Mouse (Mus musculus): ENCODE measurements around the gene Ston1.

Gene Ston1

GRCm38 (mm10) chr17:88597222-88598055, at the start of gene Ston1:
Gene Ston1, plus strand, starts transcription at chr17:88597684.
- DNase-seq: peak; percentile 35 to 75

- no peak for DNase-seq
Measured at GRCm38 (mm10) chr17:88549411-88550191, 47.9 kb upstream of the Ston1 start.

- no peak for DNase-seq
Measured at GRCm38 (mm10) chr17:88550351-88550750, 47.1 kb upstream of the Ston1 start.

GRCm38 (mm10) chr17:88550981-88551940, 46.2 kb upstream of the Ston1 start:
- no peak for DNase-seq

GRCm38 (mm10) chr17:88552556-88552955, 44.9 kb upstream of the Ston1 start:
- DNase-seq: no peak

GRCm38 (mm10) chr17:88553001-88553449, 44.5 kb upstream of the Ston1 start:
- no peak for DNase-seq

GRCm38 (mm10) chr17:88553473-88554087, 43.9 kb upstream of the Ston1 start:
- DNase-seq: no peak

GRCm38 (mm10) chr17:88556176-88556575, 41.3 kb upstream of the Ston1 start:
- no peak for DNase-seq

GRCm38 (mm10) chr17:88556688-88557087, 40.8 kb upstream of the Ston1 start:
- DNase-seq: no peak

- peak; percentile 75 to 89 for DNase-seq
Measured at GRCm38 (mm10) chr17:88558168-88558842, 39.2 kb upstream of the Ston1 start.

GRCm38 (mm10) chr17:88563611-88564010, 33.9 kb upstream of the Ston1 start:
- no peak for DNase-seq

- no peak for DNase-seq
Measured at GRCm38 (mm10) chr17:88569807-88570540, 27.5 kb upstream of the Ston1 start.

GRCm38 (mm10) chr17:88570784-88571183, 26.7 kb upstream of the Ston1 start:
- DNase-seq: no peak

- no peak for DNase-seq
Measured at GRCm38 (mm10) chr17:88574811-88575210, 22.7 kb upstream of the Ston1 start.

- DNase-seq: no peak
Measured at GRCm38 (mm10) chr17:88578522-88579242, 18.8 kb upstream of the Ston1 start.

GRCm38 (mm10) chr17:88580556-88580955, 16.9 kb upstream of the Ston1 start:
- no peak for DNase-seq

- DNase-seq: no peak
Measured at GRCm38 (mm10) chr17:88581511-88582021, 15.9 kb upstream of the Ston1 start.

GRCm38 (mm10) chr17:88582999-88583398, 14.5 kb upstream of the Ston1 start:
- DNase-seq: no peak

GRCm38 (mm10) chr17:88583411-88583810, 14.1 kb upstream of the Ston1 start:
- DNase-seq: no peak

- DNase-seq: no peak
Measured at GRCm38 (mm10) chr17:88587371-88587770, 10.1 kb upstream of the Ston1 start.

Measured in cerebellum, postnatal 25 days (tissue).